Mouse (Mus musculus) bone marrow macrophage, adult 2 months (primary cell): Measurements from ENCODE around the gene Myo5c.

Source experiments
- CTCF ChIP-seq: IDR thresholded peaks from 2 replicates; pipeline ENCODE4 v1.5.1; 2012; ENCODE audit warnings: low read depth, mild to moderate bottlenecking, low read length, moderate library complexity
- POLR2A ChIP-seq: IDR thresholded peaks from 2 replicates; pipeline ENCODE4 v1.6.1; 2012; ENCODE audit warnings: mild to moderate bottlenecking, low read depth, low read length, borderline replicate concordance

DNA sequence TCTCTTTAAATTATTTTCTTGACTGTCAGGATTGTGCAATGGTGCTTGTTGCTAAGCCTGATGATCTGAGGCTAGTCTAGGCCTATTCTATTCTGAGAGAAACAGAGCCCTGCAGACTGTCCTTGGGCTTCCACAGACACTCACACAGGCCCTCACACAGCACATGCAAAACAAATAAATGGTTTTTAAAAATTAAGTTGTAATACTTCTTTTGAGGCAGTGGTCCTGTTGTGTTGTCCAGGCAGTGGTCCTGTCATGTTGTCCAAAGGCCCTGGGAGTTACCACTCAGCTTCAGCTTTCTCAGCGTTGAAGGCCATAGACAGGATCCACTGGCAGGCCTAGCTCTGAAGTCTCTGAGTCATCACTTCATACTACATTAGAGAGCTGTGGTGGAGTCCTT lies 30.3 kb upstream of the Myo5c start:
- TF ChIP-seq POLR2A: no peak
- no peak for TF ChIP-seq CTCF
